Mouse (Mus musculus): ENCODE measurements around the gene Cd70. TPM values are rescaled to one million over a fixed set of nuclear protein-coding genes. Genes with fewer than 3 reads are reported as not detected.

Cd70 gene
- polyA plus RNA-seq, 1 experiment from 2014 or later = not detected

DNA sequence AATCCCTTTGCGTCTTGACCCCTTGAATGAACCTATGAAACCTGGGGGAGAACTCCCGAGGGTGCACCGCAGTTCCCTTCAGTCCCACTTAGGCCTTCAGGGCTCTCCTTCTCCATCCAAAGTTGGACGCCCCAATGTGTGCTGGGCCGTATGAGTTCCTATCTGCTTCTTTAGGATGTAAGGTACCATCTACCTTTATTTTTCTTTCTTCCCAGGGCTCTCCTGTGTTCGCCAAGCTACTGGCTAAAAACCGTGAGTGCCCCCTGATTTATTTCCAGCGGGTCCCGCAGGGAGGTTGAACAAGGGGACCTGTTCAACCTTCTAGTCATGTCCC lies 43.6 kb downstream of the Cd70 start:
- Histone ChIP-seq H3K9ac (ENCODE audit: low read depth, low read length) (no peak overlapping the region), H3K4me3 (ENCODE audit: low read depth, low read length) (peak overlapping the region; percentile 60)

DNA sequence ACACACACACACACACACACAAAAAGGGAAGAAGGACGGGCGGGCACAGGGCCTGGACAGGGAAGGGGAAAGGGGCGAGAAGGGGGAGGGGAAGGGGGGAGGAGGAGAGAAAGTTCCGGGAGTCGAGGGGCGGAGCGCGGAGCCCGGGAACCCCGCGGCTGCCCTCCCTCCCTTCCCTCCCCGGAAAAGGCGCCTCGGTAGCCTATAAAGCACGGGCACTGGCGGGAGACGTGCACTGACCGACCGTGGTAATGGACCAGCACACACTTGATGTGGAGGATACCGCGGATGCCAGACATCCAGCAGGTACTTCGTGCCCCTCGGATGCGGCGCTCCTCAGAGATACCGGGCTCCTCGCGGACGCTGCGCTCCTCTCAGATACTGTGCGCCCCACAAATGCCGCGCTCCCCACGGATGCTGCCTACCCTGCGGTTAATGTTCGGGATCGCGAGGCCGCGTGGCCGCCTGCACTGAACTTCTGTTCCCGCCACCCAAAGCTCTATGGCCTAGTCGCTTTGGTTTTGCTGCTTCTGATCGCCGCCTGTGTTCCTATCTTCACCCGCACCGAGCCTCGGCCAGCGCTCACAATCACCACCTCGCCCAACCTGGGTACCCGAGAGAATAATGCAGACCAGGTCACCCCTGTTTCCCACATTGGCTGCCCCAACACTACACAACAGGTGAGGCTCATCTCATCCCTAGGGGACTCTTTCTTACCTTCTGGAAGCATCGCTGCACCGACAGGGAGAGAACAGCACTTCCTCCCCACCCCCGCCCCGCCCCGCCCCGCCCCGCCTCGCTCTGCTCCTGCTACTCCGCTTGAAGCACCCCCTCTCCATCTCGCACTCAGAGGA lies 44.2 kb downstream of the Cd70 start, which contains the start of gene Tnfsf9:
TSS of gene Tnfsf9 (plus strand) at position 145 of the 854 bp plus-strand sequence.
- under 1% methylated on average over 57 of the region's 61 CpGs for WGBS
- no peaks in the 10 kb centered on the region for H3K27me3 ChIP-seq (replicated peaks; ENCODE audit: control insufficient read depth, insufficient read depth, low read length)
- no peaks in the 10 kb centered on the region for H3K9me3 ChIP-seq (ENCODE audit: control insufficient read depth)
- H3K36me3 ChIP-seq (ENCODE audit: control insufficient read depth, insufficient read depth) = no peaks in the 10 kb centered on the region
- peak; percentile 47; the same call in 1 of the 2 replicates for ATAC-seq
- peak within 1 kb of the TSS; percentile 60 for H3K4me3 ChIP-seq (ENCODE audit: low read depth, low read length)
- no peak within 1 kb of the TSS for H3K27ac ChIP-seq (ENCODE audit: low read depth, low read length)
- peak within 1 kb of the TSS; percentile 50 for H3K9ac ChIP-seq (ENCODE audit: low read depth, low read length)
- H3K4me2 ChIP-seq (replicated peaks; ENCODE audit: low read depth) = peak within 1 kb of the TSS; percentile 92
- 0 out of 2 replicates have a peak, but pooled peaks cover 4% of the 10 kb centered on the region for H3K4me1 ChIP-seq (replicated peaks; ENCODE audit: control insufficient read depth, insufficient read depth, low read length)
- no peak for TF ChIP-seq CTCF (IDR thresholded peaks at IDR 0.05; ENCODE audit: low read depth)

More for the DNA sequence above, 43.6 kb downstream of the Cd70 start:
- Histone ChIP-seq H3K9me3 (ENCODE audit: control insufficient read depth) (no peaks in the 10 kb centered on the region), H3K4me2 (replicated peaks; ENCODE audit: low read depth) (peak overlapping the region; percentile 92), H3K27ac (ENCODE audit: low read depth, low read length) (no peak overlapping the region), H3K4me1 (replicated peaks; ENCODE audit: control insufficient read depth, insufficient read depth, low read length) (0 out of 2 replicates have a peak, but pooled peaks cover 4% of the 10 kb centered on the region), H3K36me3 (ENCODE audit: control insufficient read depth, insufficient read depth) (no peaks in the 10 kb centered on the region), H3K27me3 (replicated peaks; ENCODE audit: control insufficient read depth, insufficient read depth, low read length) (no peaks in the 10 kb centered on the region)
- no peak for TF ChIP-seq CTCF (IDR thresholded peaks at IDR 0.05; ENCODE audit: low read depth)
- no peak for ATAC-seq
- 24% methylated on average over 9 of the region's 9 CpGs for whole genome bisulfite sequencing

DNA sequence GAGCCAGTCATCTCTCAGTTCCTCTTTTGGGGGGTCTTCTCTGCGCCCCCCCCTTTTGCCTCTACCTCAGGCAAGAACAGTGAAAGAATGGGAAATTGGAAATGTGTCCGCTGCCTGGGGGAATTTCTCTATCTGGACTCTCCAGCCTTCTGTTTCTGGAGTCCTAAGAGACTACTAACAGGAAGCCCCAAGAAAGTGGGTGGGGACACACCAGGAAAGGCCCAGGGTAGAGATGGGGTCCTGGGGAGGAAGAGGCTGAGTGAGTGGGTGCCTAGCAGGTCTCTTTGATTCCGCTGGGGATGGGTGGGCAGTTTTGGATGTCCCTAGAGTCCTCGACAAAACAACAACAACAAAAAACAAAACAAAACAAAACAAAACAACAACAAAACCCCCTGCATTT lies 45.1 kb downstream of the Cd70 start:
- no peak for ATAC-seq
- Histone ChIP-seq H3K9ac (ENCODE audit: low read depth, low read length) (no peak overlapping the region), H3K4me3 (ENCODE audit: low read depth, low read length) (no peak overlapping the region; the same call in 1 of the 2 replicates), H3K4me2 (replicated peaks; ENCODE audit: low read depth) (peak overlapping the region; percentile 92), H3K4me1 (replicated peaks; ENCODE audit: control insufficient read depth, insufficient read depth, low read length) (0 out of 2 replicates have a peak, but pooled peaks cover 4% of the 10 kb centered on the region), H3K27me3 (replicated peaks; ENCODE audit: control insufficient read depth, insufficient read depth, low read length) (no peaks in the 10 kb centered on the region), H3K36me3 (ENCODE audit: control insufficient read depth, insufficient read depth) (no peaks in the 10 kb centered on the region), H3K27ac (ENCODE audit: low read depth, low read length) (no peak overlapping the region), H3K9me3 (ENCODE audit: control insufficient read depth) (no peaks in the 10 kb centered on the region)
- TF ChIP-seq CTCF (IDR thresholded peaks at IDR 0.05; ENCODE audit: low read depth) = no peak
- WGBS = 47% methylated on average over 4 of the region's 4 CpGs

DNA sequence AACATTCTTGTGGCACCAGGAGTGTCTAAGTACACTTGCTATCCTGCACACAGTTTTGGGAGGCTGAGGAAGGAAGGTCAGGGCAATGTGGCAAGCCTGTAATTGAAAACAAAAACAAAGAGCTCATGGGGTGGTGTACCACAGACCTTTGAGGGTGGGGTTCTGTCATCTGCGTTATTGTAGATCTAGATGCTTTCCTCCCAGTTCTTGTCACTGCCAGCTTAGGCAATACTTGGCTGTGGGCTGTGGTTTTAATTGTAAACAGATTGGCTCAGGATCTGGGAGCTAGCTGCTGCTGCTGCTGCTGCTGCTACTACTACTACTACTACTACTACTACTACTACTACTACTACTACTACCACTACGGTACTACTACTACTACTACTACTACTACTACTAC lies 47.3 kb downstream of the Cd70 start:
- no peaks in the 10 kb centered on the region for H3K36me3 ChIP-seq (ENCODE audit: control insufficient read depth, insufficient read depth)
- H3K27me3 ChIP-seq (replicated peaks; ENCODE audit: control insufficient read depth, insufficient read depth, low read length) = no peaks in the 10 kb centered on the region
- 92% methylated on average over 2 of the region's 2 CpGs for WGBS
- H3K4me1 ChIP-seq (replicated peaks; ENCODE audit: control insufficient read depth, insufficient read depth, low read length) = 0 out of 2 replicates have a peak, but pooled peaks cover 4% of the 10 kb centered on the region
- no peak overlapping the region for H3K9ac ChIP-seq (ENCODE audit: low read depth, low read length)
- H3K4me2 ChIP-seq (replicated peaks; ENCODE audit: low read depth) = no peak overlapping the region
- ATAC-seq = no peak
- TF ChIP-seq CTCF (IDR thresholded peaks at IDR 0.05; ENCODE audit: low read depth) = no peak
- H3K9me3 ChIP-seq (ENCODE audit: control insufficient read depth) = no peaks in the 10 kb centered on the region
- H3K27ac ChIP-seq (ENCODE audit: low read depth, low read length) = no peak overlapping the region
- H3K4me3 ChIP-seq (ENCODE audit: low read depth, low read length) = no peak overlapping the region

DNA sequence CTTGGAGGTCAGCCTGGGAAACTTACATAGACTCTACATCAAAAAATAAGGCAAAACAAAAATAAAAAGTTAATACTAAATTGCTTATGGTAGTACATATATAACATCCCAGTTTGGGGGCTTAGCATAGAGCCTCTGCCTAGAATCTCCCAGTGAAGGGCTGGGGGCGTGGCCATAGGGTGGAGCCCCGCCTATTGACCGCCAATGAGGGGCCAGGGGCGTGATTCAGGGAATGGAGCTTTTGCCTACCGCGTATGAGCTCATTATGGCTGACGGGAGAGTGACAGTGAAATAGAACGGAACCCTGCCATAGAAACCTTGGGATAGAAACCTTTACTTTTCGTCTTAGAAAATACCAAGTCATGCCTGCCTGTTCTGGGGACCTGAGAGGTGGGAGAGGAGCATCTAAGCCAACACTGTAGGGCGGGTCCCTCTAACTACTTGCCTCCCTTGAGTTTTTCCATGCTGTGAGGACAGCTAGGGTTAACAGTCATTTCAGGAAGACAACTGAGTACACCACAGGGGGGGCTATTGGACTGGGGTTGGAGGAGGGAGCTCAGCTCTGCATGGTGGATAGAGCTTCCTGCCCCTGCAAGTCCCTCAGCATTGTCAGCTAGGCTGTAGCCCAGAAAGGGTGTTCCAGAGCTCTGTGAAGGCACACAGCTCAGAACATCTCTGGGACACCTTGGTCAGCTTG lies 49.8 kb downstream of the Cd70 start:
- TF ChIP-seq CTCF (IDR thresholded peaks at IDR 0.05; ENCODE audit: low read depth) = 0 out of 2 replicates have a peak, but pooled peaks have one; percentile 14
- H3K27ac ChIP-seq (ENCODE audit: low read depth, low read length) = no peak overlapping the region
- H3K36me3 ChIP-seq (ENCODE audit: control insufficient read depth, insufficient read depth) = no peaks in the 10 kb centered on the region
- no peaks in the 10 kb centered on the region for H3K27me3 ChIP-seq (replicated peaks; ENCODE audit: control insufficient read depth, insufficient read depth, low read length)
- H3K4me3 ChIP-seq (ENCODE audit: low read depth, low read length) = no peak overlapping the region
- no peaks in the 10 kb centered on the region for H3K9me3 ChIP-seq (ENCODE audit: control insufficient read depth)
- H3K4me1 ChIP-seq (replicated peaks; ENCODE audit: control insufficient read depth, insufficient read depth, low read length) = 0 out of 2 replicates have a peak, but pooled peaks cover 4% of the 10 kb centered on the region
- no peak for ATAC-seq
- WGBS = 14% methylated on average over 10 of the region's 10 CpGs
- no peak overlapping the region for H3K9ac ChIP-seq (ENCODE audit: low read depth, low read length)
- H3K4me2 ChIP-seq (replicated peaks; ENCODE audit: low read depth) = no peak overlapping the region

DNA sequence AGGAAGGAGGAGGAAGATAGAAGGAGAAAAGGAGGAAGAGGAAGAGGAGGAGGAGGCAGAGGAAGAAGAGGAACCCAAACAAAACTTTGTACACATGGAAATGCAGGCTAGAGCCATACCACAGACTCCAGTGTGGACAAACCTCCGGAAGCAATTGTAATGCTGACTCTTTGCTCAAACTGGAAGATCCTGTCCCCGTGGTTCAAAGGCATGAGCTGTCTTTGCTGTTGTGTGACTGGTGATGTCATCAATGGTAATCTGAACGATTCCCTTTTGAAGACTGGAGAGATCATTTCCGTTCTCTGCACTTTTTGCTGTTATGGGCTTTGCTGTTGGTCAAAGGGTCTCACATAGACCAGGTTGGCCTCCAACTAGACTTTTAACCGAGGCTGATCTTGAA lies 51.3 kb downstream of the Cd70 start:
- 73% methylated on average over 5 of the region's 5 CpGs for WGBS
- no peak for ATAC-seq
- H3K9me3 ChIP-seq (ENCODE audit: control insufficient read depth) = no peaks in the 10 kb centered on the region
- no peaks in the 10 kb centered on the region for H3K4me1 ChIP-seq (replicated peaks; ENCODE audit: control insufficient read depth, insufficient read depth, low read length)
- H3K4me2 ChIP-seq (replicated peaks; ENCODE audit: low read depth) = no peak overlapping the region
- no peak for TF ChIP-seq CTCF (IDR thresholded peaks at IDR 0.05; ENCODE audit: low read depth)
- H3K4me3 ChIP-seq (ENCODE audit: low read depth, low read length) = no peak overlapping the region
- H3K36me3 ChIP-seq (ENCODE audit: control insufficient read depth, insufficient read depth) = no peaks in the 10 kb centered on the region
- H3K27ac ChIP-seq (ENCODE audit: low read depth, low read length) = no peak overlapping the region
- no peaks in the 10 kb centered on the region for H3K27me3 ChIP-seq (replicated peaks; ENCODE audit: control insufficient read depth, insufficient read depth, low read length)
- H3K9ac ChIP-seq (ENCODE audit: low read depth, low read length) = no peak overlapping the region

All from intestine, postnatal 0 days (tissue).